Mouse (Mus musculus) large intestine, adult 2 months (tissue): ENCODE measurements at regions not wholly inside any gene's neighbourhood (a gene's known extent, or its start where the extent isn't known, plus 50 kb on each side); places are given as distances from the start of the nearest gene placed in this dataset.
"Not testable (repeated sequence)": the region's sequence is repeated elsewhere in the genome, so short reads cannot be mapped to it uniquely, and the experiment has no call there.

Experiments
- DNase-seq: peaks from one replicate; pipeline ENCODE4 v3.0.0-alpha.2; 2012; ENCODE audit warnings: low read depth, low spot score
- WGBS: fragments of 180-500 bp; shearing (Covaris S2); methylation state at CpG from one replicate; pipeline ENCODE4 v1.1.7; 2018; 5-methylcytosine and 5-hydroxymethylcytosine counted together

DNA sequence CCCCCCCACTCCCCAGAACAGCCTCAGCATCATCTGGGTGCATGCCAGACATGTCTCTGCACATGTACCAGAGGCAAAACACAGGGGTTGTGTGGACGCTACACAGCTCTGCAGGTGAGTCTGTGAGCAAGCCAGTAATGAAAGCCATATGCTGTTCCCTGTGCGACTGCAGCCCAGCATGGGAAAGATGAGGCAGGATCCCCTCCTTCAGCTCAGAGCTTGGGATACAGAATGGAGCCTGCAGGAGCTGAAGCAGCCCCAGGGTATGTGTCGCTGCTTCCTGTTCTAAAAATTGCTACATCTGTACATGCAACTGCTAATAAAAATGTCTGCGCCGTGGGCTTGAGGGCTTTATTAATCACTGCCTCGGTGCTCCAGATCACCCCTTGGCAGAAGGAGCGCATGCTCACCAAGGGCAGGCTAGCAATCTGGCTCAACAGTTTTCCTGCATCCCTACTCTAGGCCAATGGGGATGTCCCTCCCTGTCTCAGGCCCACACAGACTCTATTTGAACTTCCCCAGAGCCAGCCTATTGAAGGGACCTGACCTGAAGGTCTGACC, 407.0 kb upstream of the Cdh5 start:
- no peak for DNase-seq
- 83% methylated on average over 7 of the region's 7 CpGs for WGBS

DNA sequence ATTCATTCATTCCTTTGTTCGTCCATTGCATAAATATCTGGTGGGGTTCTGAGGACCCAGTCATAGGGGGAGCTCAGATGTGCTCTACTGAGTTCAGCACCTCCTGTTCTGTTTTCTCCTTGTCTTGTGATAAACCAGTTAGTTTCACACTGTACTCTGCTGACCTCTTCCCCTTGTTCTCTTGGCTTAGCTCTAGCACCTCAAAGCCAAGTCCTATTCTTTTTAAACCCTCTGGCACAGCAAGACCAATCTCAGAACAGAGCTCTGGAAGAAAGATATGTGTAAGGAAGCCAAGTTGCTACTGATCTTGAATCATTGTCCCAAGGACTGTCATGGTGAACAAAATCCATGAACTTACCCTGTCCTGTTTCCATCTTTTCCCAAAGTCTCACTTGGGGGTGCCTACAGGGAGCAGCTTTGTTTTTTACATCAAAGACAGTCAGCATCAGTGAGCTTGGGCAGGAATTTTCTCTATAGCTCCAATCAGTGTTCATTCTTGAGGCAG, 402.4 kb upstream of the Cdh5 start:
- DNase-seq: no peak
- 75% methylated on average over 1 of the region's 1 CpGs for WGBS

DNA sequence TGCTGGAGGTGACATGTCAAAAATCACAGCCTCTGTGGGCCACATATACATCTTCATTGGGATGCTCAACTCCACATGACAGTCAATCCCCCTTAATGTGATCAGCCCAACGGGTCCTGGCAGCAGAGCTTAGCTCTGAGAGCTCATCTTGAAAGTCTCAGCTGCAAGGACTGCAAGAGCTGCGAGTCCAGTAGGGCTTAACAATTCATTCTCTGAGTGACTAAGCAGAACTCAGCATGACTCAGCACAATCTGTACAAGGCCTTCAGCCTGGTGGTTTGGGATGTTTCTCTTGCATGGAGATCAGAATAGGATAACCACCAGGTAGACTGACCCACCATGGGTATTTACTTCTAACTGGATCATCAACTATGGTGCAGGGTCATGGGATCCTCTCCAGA, 399.2 kb upstream of the Cdh5 start:
- no peak for DNase-seq
- 52% methylated on average over 2 of the region's 2 CpGs for WGBS

DNA sequence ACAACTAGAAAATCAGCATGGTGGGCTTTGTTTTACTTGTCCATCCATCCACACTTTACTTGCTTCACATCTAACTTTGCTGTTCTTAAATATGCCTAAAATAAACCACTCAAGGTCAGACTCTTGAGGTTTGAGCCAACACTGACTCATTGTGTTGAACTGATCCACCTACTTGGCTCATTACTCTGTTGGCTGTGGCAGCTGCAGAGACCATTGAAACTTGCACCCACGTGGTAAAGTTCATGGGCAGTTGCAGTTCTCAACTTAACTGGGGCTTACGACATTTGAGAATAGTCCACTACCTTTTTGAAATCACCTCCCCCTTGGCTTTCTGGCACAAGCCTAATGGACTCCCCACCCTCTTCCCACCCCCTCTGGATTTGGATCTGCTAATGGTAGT, 395.3 kb upstream of the Cdh5 start:
- 69% methylated on average over 2 of the region's 2 CpGs for WGBS
- no peak for DNase-seq

DNA sequence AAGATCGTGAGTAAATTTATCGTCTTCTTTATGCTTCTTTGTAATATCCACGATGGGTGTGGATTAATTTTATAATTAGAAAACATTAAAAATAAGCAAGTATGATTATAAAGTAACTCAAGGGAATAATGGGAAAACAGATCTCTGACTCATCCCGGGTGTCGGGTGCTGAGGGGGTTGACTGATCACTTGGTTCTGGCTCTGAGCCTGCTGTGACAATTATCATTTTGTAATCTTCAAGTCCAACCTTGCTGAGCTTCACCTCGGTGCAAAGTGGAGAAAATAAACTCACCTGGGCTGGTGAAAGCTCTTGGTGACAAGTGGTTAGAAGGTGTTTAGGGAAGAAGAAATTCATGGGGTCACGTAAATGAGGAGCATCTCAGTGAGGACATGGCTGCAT, 390.6 kb upstream of the Cdh5 start:
- not testable (repeated sequence) for DNase-seq
- 87% methylated on average over 7 of the region's 7 CpGs for WGBS

DNA sequence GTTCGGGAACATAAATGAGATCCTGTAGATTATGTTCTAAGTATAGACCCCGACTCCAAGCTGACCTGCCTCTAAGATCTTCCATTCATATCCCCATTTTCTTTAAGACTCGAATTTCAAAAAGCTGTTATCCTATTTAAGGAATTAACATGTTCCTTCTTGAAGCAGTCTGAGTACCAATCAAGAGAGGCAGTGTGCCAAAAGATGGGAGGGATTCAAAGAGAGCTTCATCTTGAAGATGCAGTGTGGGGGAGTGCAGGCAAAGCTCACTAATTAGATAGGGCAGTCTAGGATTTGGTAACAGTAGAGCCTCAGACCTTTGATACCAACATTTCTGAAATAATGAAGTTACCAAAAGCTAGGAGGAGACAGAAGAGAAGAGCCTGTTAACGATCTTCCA, 383.7 kb upstream of the Cdh5 start:
- DNase-seq: no peak
- WGBS: 71% methylated on average over 4 of the region's 4 CpGs

DNA sequence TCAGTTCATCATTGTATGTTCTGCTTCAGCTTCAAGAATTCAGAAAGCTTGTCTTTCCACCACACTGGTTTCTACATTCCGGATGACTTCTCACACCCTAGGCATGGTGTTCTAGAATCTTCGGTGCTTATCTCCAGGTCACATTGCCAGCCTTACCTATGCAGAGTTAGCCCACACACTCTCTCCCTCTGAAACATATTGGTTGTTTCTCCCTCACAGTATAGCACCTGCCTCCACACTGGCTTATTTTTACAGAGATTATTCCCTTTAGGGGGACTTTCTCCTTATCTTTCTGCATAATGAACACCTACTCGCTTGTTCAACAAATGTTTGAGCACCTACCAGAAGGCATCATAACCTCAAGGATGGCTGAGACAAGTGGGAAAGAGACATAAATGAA, 368.0 kb upstream of the Cdh5 start:
- 91% methylated on average over 3 of the region's 3 CpGs for WGBS
- DNase-seq: no peak

DNA sequence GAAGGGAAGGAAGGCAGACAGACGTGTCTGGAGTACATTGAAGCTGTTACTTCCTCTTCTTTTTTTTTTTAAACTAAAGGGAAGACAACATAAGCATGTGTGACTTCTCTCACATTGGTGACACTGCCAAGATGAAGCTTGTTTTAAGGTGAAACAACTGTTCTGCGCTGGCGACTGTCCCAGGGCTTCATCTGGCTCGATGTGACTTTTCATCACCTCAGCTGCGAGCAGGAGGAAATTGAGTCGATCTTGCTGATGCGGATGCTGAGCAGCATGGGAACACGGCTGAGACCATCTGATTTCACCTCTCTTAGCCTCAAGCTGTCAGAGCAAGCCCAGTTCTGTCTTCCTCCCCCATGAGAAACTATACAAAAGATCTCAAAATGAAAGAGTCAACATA, 363.1 kb upstream of the Cdh5 start:
- no peak for DNase-seq
- WGBS: 58% methylated on average over 8 of the region's 8 CpGs

DNA sequence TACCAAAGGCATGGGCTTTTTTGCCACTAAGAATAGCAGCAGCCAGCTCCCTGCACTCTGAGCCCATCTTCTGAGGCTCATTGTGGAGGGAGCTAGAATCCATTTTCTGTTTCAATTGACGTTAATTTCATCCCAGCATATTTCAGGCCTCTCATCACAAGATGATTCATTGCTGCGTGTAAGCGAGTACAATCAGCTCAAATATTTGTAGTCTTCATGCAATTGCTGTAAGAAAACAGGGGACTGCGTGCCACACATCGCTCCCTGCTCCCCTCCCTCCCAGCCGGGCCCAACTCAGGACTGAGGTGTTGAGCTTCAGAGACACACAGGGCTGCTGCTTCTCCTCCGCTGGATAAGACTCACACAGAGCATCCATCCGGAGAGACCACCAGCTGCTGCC, 360.0 kb upstream of the Cdh5 start:
- 63% methylated on average over 8 of the region's 8 CpGs for WGBS
- DNase-seq: no peak

DNA sequence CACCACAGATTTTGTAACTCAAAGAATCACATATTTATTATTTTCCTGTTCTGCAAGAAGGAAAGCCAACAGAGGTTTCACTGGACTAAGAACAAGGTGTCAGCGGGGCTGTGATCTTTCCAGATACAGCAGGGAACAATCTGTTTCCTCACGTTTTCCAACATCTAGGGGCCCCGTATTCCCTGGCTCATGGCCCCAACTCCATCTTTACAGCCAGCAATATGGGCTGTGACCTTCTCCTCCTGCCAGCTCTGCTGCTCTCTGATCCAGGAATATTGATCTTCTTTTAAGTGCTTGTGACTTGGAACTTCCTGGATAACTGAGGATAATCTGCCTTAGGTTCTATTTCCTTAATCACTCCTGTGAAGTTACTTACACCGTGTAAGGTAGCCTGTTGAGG, 352.7 kb upstream of the Cdh5 start:
- WGBS: 60% methylated on average over 4 of the region's 4 CpGs
- DNase-seq: no peak

DNA sequence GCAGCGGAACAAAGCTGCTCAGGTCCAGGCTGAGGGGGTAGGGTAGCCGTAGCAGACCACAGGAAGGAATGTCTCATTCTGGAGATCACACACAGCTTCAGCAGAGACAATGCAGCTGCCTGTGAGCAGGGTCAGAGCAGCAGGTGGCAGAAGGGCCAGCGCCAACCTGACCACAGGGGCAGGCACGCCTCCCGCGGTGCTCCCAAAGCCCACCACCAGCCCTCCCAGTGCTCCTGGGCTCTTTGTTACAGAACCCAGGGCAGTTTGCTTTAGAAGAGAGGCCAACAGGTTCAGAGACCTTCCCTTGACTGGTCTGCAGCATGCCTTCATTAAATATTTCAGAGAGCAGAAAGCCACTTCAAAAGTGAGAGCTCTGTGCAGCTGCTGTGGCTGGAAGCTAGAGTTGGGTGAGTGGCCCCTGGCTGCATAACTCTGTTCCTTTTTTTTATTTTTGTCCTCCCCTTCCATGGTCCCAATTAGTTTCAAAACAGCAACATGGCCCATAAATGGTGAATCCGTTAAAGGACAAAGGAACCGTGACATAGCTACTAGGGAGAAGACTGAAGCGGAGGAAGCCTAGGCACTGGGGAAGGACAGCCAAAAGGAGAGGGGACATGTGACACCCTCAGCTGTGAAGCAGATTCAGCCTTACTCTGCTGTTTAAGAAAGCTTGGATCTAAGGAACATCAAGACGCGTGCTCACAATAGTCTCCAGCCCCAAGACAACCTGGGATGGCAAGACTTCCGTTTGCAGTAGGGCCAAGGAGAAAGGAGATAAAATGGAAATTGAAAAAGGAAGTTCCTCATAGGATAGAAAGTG, 350.9 kb upstream of the Cdh5 start:
- WGBS: 60% methylated on average over 12 of the region's 12 CpGs
- no peak for DNase-seq

DNA sequence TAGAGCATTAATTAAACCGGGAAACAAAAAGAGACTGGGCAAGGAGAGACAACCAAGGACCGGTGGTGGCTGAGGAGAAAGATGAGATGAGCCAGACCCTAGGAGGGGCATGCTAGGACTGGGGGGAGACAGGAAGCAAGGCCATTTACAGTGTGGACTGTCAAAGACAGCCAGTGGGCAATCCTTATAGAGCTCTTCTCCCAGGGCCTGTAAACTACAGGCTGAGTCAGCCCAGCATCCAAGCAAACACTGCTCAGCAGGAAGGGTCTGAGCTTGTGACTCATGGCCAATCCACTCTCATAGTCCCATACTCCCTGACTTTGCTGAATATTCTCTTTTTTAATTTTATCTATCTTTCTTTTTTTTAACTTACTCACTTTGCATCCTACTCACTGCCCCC, 350.3 kb upstream of the Cdh5 start:
- no peak for DNase-seq
- WGBS: 65% methylated on average over 2 of the region's 2 CpGs

DNA sequence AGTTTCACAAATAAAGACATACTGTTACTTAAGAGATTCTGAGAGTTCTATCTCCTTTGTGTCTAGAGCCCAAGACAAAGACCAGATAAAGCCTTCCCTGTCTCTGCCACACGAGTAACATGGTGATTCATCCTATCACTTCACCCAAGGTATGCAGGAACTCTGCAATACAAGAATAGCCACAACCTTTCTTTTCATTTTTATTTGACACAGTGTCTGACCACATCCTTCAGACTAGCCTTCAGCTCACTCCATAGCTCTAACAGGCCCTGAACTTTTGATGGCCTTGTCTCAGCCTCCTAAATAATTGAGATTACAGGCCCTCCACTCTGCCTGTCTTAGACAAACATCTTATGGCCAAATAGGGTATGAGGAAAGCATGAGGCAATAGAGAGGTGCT, 337.6 kb upstream of the Cdh5 start:
- WGBS: 72% methylated on average over 1 of the region's 1 CpGs

DNA sequence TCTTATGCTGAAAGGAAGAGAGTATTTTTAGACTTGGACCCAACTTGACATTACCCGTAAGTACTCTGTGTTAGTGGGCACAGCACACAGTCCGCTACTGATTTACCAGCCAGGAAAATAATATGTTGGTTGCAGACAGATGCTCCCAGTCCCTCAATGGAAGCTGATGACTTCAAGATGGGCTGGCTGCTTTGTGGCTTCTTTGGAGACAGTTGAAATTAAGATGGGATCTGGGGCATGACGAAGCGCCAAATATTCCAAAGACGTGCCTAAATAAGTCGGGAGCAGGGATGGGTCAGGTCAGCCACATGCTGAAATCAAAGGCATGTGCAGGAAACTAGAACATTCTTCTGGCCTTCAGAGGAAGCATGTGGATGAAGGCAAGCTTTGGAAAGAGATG, 321.8 kb upstream of the Cdh5 start:
- WGBS: 88% methylated on average over 6 of the region's 6 CpGs

More for the DNA sequence above, 337.6 kb upstream of the Cdh5 start:
- no peak for DNase-seq

DNA sequence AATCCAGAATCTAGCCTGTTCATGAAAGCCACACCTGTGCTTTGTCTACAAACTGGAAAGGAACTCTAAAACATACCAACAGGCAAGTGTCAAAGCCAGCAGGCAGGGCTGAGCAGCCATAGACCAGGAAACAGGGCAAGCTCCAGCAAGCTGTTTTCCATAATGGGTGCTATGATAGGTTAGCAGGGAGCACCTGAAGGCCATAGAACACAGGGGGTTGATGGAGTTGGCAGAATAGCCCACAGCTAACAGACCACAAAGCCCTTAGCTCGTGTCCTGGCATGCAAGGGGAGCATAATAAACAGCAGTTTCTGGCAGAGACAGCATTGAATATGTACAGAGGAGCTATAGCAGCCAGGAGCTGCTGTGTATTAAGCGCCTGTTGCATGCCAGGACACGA, 313.1 kb upstream of the Cdh5 start:
- WGBS: 73% methylated on average over 3 of the region's 3 CpGs
- no peak for DNase-seq

More for the DNA sequence above, 321.8 kb upstream of the Cdh5 start:
- no peak for DNase-seq

DNA sequence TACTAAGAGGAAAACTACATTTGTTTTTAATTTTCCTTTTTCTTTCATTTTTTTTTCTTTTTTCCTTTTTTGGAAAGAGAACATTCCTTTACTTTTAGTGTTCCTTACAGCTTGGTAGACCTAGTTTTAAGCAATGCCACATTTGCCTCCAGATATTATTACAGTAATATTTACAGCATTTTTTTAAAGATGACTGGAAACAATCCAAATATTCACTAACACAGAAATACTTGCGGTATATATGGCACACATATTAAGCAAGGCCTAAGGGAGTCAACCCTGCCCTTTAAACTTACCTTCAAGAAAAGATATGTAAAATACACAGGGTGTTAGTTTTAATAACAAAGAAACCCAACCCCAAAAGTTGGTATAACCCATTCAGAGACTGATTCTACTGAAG, 308.1 kb upstream of the Cdh5 start:
- DNase-seq: no peak
- 73% methylated on average over 1 of the region's 1 CpGs for WGBS

DNA sequence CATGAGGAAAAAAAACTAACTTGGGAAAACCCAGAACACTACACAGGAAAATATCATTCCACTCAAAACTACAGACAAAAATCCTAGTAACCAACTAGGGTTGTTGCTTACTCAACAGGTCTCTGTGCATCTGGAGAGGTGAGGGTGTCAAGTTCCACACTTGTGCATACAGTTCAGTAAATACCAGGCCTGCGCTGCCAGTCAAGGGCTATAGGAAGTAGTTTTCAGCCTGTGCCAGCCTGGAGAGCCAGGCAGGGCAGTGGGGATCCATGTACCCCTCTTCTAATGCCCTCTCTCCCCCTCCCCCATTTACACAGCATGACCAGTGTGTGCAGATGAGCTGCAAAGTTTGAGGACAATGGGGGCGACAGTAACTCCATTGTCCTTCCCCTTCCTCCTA, 302.8 kb upstream of the Cdh5 start:
- 63% methylated on average over 2 of the region's 2 CpGs for WGBS
- not testable (repeated sequence) for DNase-seq

DNA sequence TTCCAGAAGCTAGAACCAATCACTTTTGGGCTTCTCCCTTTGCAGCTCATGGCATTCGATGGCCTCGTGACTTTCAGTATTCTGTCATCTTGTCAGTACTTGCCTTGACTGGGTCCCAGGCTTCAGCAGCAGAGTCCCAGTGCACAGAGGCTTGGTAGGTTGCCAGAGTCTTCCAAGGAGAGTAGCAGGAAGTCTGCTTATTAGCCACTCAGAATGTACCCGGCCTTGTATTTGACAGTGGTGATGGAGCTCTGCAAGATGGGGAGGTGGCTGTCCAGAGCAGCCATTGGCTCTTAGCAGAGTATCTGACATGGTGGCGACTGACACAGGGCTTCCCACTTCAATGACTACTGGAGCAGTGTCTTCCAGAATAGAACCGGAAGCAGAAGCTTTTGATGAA, 293.3 kb upstream of the Cdh5 start:
- 64% methylated on average over 5 of the region's 5 CpGs for WGBS
- no peak for DNase-seq

DNA sequence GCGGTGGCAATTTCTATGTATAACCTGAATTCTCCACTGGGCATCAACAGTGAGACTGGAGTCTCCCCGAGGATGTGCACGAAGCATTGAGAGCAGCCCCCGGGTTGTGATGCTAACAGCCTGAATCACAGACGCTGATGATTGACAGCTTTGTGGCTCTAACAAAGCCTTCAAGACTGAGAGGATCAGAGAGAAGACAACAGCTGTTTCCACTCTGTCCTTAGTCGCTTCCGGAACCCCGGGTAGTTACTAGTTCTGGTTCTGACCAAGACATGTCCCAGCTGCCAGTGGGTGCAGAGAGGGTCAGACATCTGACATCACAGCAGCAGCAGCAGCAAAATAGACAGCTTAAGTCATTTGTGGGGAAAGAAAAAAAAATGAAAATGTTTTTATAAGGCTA, 292.8 kb upstream of the Cdh5 start:
- DNase-seq: no peak
- 66% methylated on average over 8 of the region's 8 CpGs for WGBS

DNA sequence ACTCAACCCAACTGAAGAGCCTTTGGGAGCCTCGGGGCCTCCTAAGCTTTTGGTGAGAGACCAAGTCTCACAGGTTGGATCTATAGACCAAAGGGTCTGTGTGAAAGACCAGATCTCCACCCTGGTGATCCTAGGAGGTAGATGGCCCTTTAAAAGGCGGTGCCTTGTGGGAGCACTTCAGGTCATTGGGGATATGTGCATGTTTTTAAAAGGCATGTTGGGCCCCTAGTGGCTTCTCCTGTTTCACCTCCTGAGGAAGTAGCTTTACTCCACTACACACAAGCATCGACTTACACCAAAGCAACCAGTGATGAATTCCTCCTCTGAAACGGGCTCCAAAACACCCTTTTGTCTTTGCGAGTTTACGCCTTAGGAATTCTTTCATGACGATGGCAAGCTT, 292.3 kb upstream of the Cdh5 start:
- no peak for DNase-seq
- 73% methylated on average over 7 of the region's 7 CpGs for whole genome bisulfite sequencing

DNA sequence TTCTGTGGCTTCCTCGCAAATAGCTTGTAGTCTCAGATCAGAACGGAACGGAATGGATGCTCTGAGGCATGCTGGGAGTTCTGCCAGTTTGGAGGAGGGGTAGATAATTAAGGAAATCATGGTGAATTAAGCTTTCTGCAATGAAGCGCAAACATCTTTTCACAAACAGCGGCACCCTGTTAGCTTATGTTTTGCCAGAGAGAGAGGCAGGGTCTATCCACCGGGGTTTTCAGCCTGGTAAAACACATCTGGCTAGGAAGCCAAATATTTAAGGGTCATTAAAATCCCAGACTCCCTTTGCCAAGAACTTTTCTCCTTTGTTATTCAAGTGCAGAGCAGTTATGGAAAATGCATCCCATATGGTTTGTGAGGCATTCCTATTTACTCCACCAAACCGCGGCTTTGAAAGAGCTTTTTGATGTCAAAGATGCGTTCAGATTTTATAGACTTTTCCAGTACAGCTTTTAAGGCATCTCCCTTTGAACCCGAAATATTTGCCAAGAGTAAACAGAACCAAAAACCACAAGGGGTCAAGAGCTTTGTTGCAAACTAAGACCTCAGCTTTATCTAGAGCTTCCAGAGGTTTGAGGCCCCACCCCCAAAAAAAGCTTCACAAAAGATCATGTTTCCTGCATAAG, 287.4 kb upstream of the Cdh5 start:
- 24% methylated on average over 10 of the region's 10 CpGs for WGBS

More for the DNA sequence above, 287.4 kb upstream of the Cdh5 start:
- no peak for DNase-seq
